27 mouse cellular contexts compared by ENCODE assay signal in genomic region chr4:114844600-114844999, GRCm38 (mm10). TPM values are rescaled to one million over a fixed set of nuclear protein-coding genes. Genes with fewer than 3 reads are reported as not detected.
"Had no signal": no experiment of that assay in that cellular context is flagged by ENCODE, and none has a peak within 500 bp of the region (broad histone marks: within the 10 kb centered on the region; RNA-seq: fewer than 3 reads in every experiment).

No protein-coding gene starts in this region.

- H3K9ac ChIP-seq: liver, embryonic 14.5 days; lung, embryonic 14.5 days; midbrain, embryonic 13.5 days; neural tube, embryonic 12.5 days had no signal

- ATAC-seq: midbrain, embryonic 13.5 days; midbrain, embryonic 16.5 days had no signal

- H3K9me3 ChIP-seq: midbrain, embryonic 13.5 days had no signal

- DNase-seq: lung, adult 18-20 months; lung, embryonic 14.5 days; lung, postnatal 10 days; lung, postnatal 4 days; retina, postnatal 1 day; right cerebral cortex, adult 18-20 months; right cerebral cortex, postnatal 25 days; right cerebral cortex, postnatal 4 days; spleen, adult 18-20 months; thymus, adult 18-20 months; thymus, postnatal 14 days; thymus, postnatal 36 days had no signal

- H3K27ac ChIP-seq: liver, embryonic 14.5 days; midbrain, embryonic 10.5 days; midbrain, embryonic 13.5 days; neural tube, embryonic 12.5 days had no signal

- H3K36me3 ChIP-seq: midbrain, embryonic 10.5 days; midbrain, embryonic 13.5 days; neural tube, embryonic 12.5 days had no signal

- H3K4me3 ChIP-seq: midbrain, embryonic 10.5 days; midbrain, embryonic 13.5 days; myocyte; neural tube, embryonic 12.5 days had no signal

- H3K4me2 ChIP-seq: lung, embryonic 14.5 days; midbrain, embryonic 13.5 days had no signal

RNA-seq across cellular contexts. Expression of gene Gm12830, which starts 23.1 kb away (rescaled TPM):
- total RNA-seq: megakaryocyte, adult 5-6 weeks; megakaryocyte-erythroid progenitor cell, adult 5-6 weeks had no signal
- polyA plus RNA-seq: liver, embryonic 14.5 days; liver, embryonic 16.5 days; lung, embryonic 14.5 days; lung, embryonic 16.5 days; midbrain, embryonic 10.5 days; midbrain, embryonic 16.5 days; myocyte; neural tube, embryonic 12.5 days; neural tube, embryonic 14.5 days; small intestine, adult 2 months; stomach, embryonic 14.5 days; stomach, embryonic 16.5 days; thymus, postnatal 0 days had no signal
